Mouse (Mus musculus) G1E (cell line): ENCODE data around the gene Dact3.

Experiments
- CTCF ChIP-seq: IDR thresholded peaks from 2 replicates; pipeline ENCODE4 v1.5.1; 2012; ENCODE audit warnings: low read depth, low read length, inconsistent platforms, mixed read lengths
- GATA1 ChIP-seq: IDR thresholded peaks from 2 replicates; pipeline ENCODE4 v1.6.1; 2012; ENCODE audit warnings: borderline replicate concordance, low read length, inconsistent platforms, mixed read lengths
- GATA2 ChIP-seq: IDR thresholded peaks from 2 replicates; pipeline ENCODE4 v1.6.1; 2012; ENCODE audit warnings: low read depth, low read length, inconsistent platforms, borderline replicate concordance
- POLR2AphosphoS5 ChIP-seq: IDR thresholded peaks from 2 replicates; pipeline ENCODE4 v1.6.1; 2012; ENCODE audit warnings: low read depth, low read length, inconsistent platforms; ENCODE audit not compliant: insufficient replicate concordance

DNA sequence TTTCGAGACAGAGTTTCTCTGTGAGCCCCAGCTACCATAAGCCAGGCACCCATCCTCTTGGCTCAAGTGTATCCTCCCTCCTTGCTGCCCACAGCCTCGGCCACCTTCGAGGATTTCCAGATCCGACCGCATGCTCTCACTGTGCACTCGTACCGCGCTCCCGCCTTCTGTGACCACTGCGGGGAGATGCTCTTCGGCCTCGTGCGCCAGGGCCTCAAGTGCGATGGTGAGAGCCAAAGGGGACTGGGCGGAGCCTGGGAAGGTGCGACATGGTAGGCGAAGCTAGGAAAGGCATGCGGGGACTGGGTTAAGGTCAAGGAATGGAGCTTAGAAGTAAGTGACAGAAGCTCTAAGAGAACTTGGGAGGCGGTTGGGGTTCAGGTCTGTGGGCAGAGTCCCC lies 27.6 kb upstream of the Dact3 start:
- TF ChIP-seq POLR2AphosphoS5 (no peak), CTCF (no peak), GATA1 (no peak), GATA2 (no peak)
